Mouse (Mus musculus) kidney, postnatal 36 days (tissue): ENCODE results near the gene Sectm1a.
"Not testable (repeated sequence)": the region's sequence is repeated elsewhere in the genome, so short reads cannot be mapped to it uniquely, and the experiment has no call there.

ENCODE experiments used
- DNase-seq, 2 experiments: peaks; one replicate each; pipeline ENCODE4 v3.0.0; 2021 to 2022; ENCODE audit warnings: mixed read lengths in 2 of 2

Gene Sectm1a

DNA sequence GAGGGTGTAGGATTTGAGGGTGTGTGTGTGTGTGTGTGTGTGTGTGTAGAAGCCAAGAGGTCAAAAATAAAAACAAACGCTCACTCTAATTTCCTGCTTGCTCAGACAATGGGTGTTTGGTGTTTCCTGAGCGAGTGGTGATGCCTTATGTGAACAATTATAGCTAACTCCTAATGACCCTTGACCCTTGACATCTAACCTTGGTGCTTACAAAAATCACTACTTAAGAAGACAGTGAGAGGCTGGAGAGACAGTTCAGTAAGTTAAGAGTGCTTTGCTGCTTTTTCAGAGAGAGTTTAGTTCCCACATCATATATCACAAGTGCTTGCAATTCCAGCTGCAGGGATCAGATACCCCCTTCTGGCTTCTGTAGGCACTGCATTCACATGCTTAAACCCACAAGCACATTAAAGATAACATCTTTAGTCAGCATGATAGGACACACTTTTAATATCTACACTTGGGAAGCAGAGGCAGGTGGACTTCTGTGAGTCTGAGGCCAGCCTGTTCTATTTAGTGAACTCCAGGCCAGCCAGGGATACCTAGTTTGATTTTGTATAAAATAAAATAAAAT lies 33.1 kb downstream of the Sectm1a start:
- peak in 1 of 2 experiments; percentile 56 for DNase-seq

- no peak for DNase-seq
Measured at GRCm38 (mm10) chr11:121045286-121045685, 35.7 kb downstream of the Sectm1a start.

DNA sequence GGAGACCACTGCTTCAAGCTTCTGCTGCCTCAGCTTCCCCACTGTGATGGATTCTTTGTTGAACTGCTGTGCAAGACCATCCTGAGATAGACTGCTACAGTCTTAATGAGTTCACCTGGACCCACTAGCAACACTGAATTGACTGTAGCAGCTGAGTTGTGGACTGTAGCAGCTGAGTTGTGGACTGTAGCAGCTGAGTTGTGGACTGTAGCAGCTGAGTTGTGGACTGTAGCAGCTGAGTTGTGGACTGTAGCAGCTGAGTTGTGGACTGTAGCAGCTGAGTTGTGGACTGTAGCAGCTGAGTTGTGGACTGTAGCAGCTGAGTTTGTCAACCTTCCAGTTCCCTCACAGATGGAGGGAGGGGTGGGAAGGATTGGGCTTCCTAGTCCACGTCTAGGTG lies 38.0 kb downstream of the Sectm1a start:
- not testable (repeated sequence) for DNase-seq

- no peak for DNase-seq
Measured at GRCm38 (mm10) chr11:121042480-121042879, 38.5 kb downstream of the Sectm1a start.

DNA sequence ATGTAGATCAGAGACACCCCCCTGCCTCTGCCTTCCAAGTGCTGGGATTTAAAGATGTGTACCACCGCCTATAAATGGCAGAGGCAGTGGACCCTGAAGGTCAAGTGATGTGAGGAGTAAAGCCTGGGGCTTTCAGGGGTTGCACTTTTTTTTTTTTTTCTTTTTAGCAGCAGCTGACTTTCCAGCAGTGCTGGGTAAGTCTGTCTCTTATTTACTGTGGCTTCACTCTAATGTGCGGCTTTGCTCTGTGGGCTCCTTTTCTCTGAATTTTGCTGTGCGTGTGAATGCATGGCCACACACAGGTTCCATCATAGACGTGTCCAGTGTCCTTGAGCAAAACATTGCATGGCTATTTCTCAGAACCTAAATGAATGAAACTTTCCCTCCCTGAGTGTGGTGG lies 39.4 kb downstream of the Sectm1a start:
- DNase-seq = no peak

- DNase-seq = peak; percentile 81 to 93
Measured at GRCm38 (mm10) chr11:121041212-121041611, 39.8 kb downstream of the Sectm1a start.

GRCm38 (mm10) chr11:121039302-121039701 lies 41.7 kb downstream of the Sectm1a start, which contains the start of gene Cd7:
Gene Cd7 (minus strand): TSS chr11:121039418.
- DNase-seq = no peak

GRCm38 (mm10) chr11:121038366-121039240 lies 42.4 kb downstream of the Sectm1a start:
- DNase-seq = no peak

- DNase-seq = no peak
Measured at GRCm38 (mm10) chr11:121033118-121033517, 47.9 kb downstream of the Sectm1a start.

DNA sequence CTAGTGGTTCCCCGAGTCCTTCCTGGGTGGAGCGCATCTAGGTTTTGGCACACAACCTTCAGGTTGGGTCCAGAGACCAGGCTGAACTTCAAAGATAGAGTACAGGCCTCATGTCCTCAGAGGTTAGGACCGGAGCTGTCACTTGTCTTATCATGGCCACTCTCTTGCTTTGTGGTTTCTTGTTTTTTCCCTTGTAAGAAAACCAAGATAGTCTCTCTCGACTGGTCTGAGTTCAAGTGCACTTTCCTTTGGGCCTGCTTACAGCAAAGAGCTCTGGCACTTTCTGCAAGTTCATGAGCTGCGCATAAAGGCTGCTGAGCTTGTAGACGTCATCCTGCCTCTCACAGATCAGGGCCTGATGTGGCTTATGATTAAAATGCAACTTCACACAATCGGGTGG lies 53.8 kb downstream of the Sectm1a start:
- no peak for DNase-seq

- DNase-seq = no peak
Measured at GRCm38 (mm10) chr11:121024163-121024562, 56.9 kb downstream of the Sectm1a start.

DNA sequence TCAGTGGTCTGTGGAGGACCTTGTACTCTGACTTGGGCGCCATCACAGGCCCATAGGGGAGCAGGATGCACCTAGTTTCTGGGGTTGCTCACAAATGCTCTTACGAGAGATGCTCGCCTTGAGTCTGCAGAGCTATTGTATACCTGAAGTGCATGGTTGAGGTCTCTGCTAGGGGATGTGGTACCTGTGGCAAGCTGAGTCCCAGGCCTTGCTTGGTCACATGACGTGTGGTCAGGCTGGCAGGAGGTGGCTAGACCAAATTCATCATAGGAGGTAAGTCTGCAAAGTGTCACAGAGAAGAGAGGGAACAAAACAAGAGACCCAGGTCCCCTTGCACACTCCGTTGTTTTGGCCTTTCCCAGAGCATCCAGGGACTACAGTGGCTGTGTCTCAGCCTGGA lies 61.5 kb downstream of the Sectm1a start:
- no peak for DNase-seq

- peak; percentile 83 to 88 for DNase-seq
Measured at GRCm38 (mm10) chr11:121017703-121018102, 63.3 kb downstream of the Sectm1a start.
